Mouse (Mus musculus): ENCODE results near the gene Hivep2. TPM values are rescaled to one million over a fixed set of nuclear protein-coding genes. Genes with fewer than 3 reads are reported as not detected.

Hivep2 gene
- polyA plus RNA-seq, 1 experiment from 2014 or later, result 0.32 TPM

DNA sequence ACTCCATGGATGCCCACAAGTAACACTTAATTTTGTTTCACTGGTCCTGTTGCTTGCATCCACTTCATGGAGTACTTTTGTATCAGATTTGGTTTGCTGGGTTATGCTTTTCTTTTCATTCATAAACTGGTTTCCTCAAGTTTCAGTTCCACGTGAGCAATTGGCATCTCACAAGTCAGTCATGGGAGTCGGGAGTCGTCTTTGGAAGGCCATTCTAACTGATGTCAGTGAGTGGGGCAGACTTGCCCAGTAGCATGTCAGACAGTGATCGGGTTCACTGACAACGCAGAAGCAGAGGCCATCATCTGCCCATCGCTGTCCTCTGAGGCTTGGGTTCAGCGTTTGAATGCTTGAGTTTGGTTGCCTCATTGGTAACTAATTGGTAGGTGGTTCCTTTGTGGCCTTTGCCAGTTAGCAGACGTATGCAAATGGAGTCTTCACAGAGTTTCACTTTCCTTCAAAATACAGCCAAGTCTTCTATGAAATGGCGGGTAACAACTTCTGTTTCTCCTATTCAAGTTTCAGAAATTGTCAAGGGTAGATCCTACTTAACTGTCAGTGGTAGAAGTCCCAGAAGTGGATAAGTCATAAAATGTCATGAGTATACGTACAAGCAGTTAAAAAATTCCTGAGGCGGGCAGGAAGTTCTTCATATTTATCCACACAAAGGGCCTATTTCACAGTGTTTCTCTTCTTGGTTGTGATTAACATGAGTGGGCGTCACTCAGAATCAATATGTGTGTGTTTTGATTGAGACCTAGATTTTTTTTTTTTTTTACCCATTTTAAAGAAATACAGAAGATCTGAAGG lies 76.9 kb downstream of the Hivep2 start:
- ATAC-seq (ENCODE audit: insufficient read depth), result no peak
- no peaks in the 10 kb centered on the region for H3K9me3 ChIP-seq (replicated peaks)
- no peaks in the 10 kb centered on the region for H3K27me3 ChIP-seq
- no peaks in the 10 kb centered on the region for H3K4me1 ChIP-seq (replicated peaks)
- H3K4me3 ChIP-seq (replicated peaks), result no peak overlapping the region
- H3K36me3 ChIP-seq (replicated peaks), result no peaks in the 10 kb centered on the region
- H3K4me2 ChIP-seq, result no peak overlapping the region
- H3K27ac ChIP-seq (replicated peaks), result no peak overlapping the region
- 62% methylated on average over 12 of the region's 12 CpGs for WGBS (ENCODE audit: insufficient replicate concordance)
- no peak overlapping the region for H3K9ac ChIP-seq

DNA sequence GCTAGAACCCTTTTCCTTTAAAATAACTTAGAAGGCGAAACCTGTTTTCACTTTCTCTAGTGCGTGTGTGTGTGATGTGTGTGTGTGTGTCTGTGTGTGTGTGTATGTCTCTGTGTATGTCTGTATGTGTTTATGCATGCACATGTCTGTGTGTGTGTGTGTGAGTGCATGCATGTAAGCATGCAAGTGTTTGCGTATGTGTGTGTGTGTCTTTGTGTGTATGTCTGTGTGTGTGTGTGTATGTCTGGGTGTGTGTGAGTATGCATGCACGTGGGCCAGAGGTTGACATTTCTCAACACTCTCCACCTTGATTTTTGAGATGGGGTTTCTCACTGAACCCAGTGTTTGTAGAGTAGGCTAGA lies 77.5 kb downstream of the Hivep2 start:
- H3K9me3 ChIP-seq (replicated peaks), result no peaks in the 10 kb centered on the region
- no peak overlapping the region for H3K27ac ChIP-seq (replicated peaks)
- 66% methylated on average over 4 of the region's 4 CpGs for WGBS (ENCODE audit: insufficient replicate concordance)
- H3K4me1 ChIP-seq (replicated peaks), result no peaks in the 10 kb centered on the region
- ATAC-seq (ENCODE audit: insufficient read depth), result no peak
- no peaks in the 10 kb centered on the region for H3K27me3 ChIP-seq
- no peak overlapping the region for H3K4me3 ChIP-seq (replicated peaks)
- H3K4me2 ChIP-seq, result no peak overlapping the region
- no peaks in the 10 kb centered on the region for H3K36me3 ChIP-seq (replicated peaks)
- no peak overlapping the region for H3K9ac ChIP-seq

DNA sequence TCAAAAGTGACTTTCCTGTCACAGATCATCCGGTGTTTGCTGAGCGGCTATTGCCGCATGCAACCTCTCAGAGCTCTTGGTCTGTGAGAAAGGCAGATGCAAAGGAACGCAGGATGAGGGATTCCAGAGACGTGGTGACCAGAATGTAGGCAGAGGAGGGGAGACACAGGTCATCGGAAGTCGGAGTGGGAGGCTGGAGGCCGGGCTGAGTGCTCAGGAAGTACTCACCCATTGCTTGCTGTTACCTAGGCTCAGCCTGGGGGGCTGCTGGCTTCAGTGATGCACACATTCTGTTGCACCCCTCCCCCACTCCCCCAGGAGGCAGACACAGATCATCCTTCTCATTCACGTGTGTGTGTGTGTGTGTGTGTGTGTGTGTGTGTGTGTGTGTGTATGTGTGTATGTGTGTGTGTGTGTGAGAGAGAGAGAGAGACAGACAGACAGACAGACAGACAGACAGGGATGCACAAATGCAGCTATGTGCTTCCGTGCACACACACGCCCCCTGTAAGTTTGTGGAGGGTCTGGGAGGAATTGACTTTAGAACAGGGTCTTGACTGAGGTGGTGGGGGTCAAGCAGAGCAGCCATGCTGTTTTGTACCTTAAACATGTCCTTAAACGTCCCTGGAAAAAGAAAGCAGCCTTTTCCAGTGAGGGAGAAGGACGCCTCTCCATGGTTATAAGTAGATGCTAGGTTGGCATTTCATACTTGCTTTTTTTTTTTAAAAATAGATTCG lies 78.3 kb downstream of the Hivep2 start:
- Histone ChIP-seq H3K9ac (no peak overlapping the region), H3K4me3 (replicated peaks) (no peak overlapping the region), H3K27ac (replicated peaks) (no peak overlapping the region), H3K9me3 (replicated peaks) (no peaks in the 10 kb centered on the region), H3K27me3 (no peaks in the 10 kb centered on the region), H3K4me2 (no peak overlapping the region), H3K36me3 (replicated peaks) (no peaks in the 10 kb centered on the region), H3K4me1 (replicated peaks) (no peaks in the 10 kb centered on the region)
- ATAC-seq (ENCODE audit: insufficient read depth), result no peak
- WGBS (ENCODE audit: insufficient replicate concordance), result 47% methylated on average over 14 of the region's 14 CpGs

DNA sequence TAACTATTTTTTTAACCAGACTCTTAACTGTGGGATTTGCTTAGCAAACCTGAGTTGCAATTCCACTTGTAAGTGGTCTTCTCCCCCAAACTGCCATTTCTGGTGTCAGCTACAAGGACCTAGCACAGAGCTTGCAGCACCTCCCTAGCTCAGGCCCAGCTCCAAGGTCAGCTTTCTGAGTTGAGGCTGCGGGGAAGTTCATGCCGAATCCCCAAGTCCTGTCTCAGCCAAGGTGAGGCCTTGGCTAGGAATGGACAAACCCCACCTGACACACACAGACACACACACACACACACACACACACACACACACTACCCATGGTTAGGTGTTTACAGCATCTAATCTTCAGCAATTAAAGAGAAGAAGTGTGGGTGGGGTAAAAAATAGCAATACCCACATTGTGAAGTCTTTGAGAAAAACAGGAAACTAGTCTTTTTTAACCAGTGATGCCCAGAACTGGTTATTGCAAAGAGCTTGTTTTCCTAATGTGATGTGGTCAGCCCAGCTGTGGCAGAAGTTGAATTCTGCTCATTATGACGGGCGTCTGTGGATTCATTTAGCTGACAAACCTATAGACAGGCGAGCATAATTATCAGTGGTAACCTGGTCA lies 79.0 kb downstream of the Hivep2 start:
- Histone ChIP-seq H3K9ac (no peak overlapping the region), H3K4me1 (replicated peaks) (no peaks in the 10 kb centered on the region), H3K9me3 (replicated peaks) (no peaks in the 10 kb centered on the region), H3K27ac (replicated peaks) (no peak overlapping the region), H3K4me3 (replicated peaks) (no peak overlapping the region), H3K36me3 (replicated peaks) (no peaks in the 10 kb centered on the region), H3K27me3 (no peaks in the 10 kb centered on the region), H3K4me2 (no peak overlapping the region)
- WGBS (ENCODE audit: insufficient replicate concordance), result 45% methylated on average over 5 of the region's 5 CpGs
- no peak for ATAC-seq (ENCODE audit: insufficient read depth)

DNA sequence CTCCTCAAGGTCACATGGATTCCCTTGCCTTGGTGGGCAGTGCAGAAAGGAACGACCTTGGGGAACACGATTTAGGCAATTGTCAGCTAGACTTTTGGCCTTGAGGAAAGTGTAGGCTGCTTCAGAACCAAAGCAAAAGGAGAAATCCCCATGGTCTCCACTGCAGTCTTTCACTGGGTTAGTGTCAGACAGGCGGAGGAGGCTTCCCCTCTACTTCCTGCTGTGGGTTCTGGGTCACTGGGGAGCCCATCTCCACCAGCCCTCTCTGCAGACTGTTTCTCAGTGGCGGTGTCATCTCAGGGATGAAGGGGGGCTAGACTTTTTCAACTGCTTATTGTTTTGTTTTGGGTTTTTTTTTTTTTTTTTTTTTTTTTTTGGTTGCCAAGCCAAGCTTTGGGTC lies 79.9 kb downstream of the Hivep2 start:
- ATAC-seq (ENCODE audit: insufficient read depth), result no peak
- no peak overlapping the region for H3K4me2 ChIP-seq
- no peak overlapping the region for H3K9ac ChIP-seq
- H3K4me3 ChIP-seq (replicated peaks), result no peak overlapping the region
- no peak overlapping the region for H3K27ac ChIP-seq (replicated peaks)
- H3K27me3 ChIP-seq, result no peaks in the 10 kb centered on the region
- WGBS (ENCODE audit: insufficient replicate concordance), result 11% methylated on average over 4 of the region's 4 CpGs
- H3K36me3 ChIP-seq (replicated peaks), result no peaks in the 10 kb centered on the region
- no peaks in the 10 kb centered on the region for H3K9me3 ChIP-seq (replicated peaks)
- H3K4me1 ChIP-seq (replicated peaks), result no peaks in the 10 kb centered on the region

DNA sequence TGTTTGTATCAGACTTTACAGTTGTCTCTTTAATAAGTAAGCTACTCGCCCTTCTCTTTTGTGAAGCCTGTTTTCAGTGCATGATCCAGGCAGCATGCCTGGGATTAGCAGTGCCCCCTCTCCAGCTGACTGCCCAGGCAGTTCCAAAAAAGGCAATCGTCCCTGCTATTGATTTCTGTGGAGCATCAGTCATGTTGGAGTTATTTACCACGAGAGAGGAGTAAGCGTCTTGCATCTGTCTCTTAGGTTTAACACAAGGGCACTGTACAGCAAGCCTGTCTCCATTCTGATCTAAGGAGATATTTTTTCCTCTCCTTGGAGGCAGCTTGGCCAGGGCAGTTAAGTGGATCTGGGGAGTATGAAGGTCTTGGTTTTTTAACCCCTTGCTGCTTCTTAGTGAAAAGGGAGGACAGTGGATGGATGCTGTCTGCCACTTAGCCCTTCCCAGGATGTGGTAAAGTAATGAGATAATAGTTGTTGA lies 80.3 kb downstream of the Hivep2 start:
- H3K9me3 ChIP-seq (replicated peaks), result no peaks in the 10 kb centered on the region
- H3K36me3 ChIP-seq (replicated peaks), result no peaks in the 10 kb centered on the region
- no peak for ATAC-seq (ENCODE audit: insufficient read depth)
- H3K4me1 ChIP-seq (replicated peaks), result no peaks in the 10 kb centered on the region
- no peak overlapping the region for H3K4me3 ChIP-seq (replicated peaks)
- no peak overlapping the region for H3K27ac ChIP-seq (replicated peaks)
- H3K9ac ChIP-seq, result no peak overlapping the region
- no peak overlapping the region for H3K4me2 ChIP-seq
- WGBS (ENCODE audit: insufficient replicate concordance), result 21% methylated on average over 4 of the region's 4 CpGs
- H3K27me3 ChIP-seq, result no peaks in the 10 kb centered on the region

DNA sequence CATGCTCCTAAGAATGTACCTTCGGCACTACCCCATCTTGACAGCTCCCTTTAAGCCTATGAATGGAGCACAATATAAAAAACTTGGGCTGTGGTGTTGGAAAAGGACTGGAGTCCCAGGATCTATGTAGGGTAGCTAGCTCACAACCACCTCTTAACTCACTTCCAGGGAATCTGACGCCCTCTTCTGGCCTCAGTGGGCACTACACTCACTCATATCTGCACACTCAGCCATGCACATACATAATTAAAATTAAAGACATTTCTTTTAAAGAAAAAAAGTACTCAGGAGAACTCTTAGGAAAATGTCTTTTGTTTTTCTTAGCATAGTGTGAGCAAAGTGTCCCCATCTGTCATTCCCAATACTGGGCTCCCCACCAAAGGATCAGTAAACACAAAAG lies 81.1 kb downstream of the Hivep2 start:
- Histone ChIP-seq H3K9me3 (replicated peaks) (no peaks in the 10 kb centered on the region), H3K4me1 (replicated peaks) (no peaks in the 10 kb centered on the region), H3K27me3 (no peaks in the 10 kb centered on the region), H3K27ac (replicated peaks) (no peak overlapping the region), H3K4me2 (no peak overlapping the region), H3K4me3 (replicated peaks) (no peak overlapping the region), H3K36me3 (replicated peaks) (no peaks in the 10 kb centered on the region), H3K9ac (no peak overlapping the region)
- no peak for ATAC-seq (ENCODE audit: insufficient read depth)
- 38% methylated on average over 2 of the region's 2 CpGs for WGBS (ENCODE audit: insufficient replicate concordance)

DNA sequence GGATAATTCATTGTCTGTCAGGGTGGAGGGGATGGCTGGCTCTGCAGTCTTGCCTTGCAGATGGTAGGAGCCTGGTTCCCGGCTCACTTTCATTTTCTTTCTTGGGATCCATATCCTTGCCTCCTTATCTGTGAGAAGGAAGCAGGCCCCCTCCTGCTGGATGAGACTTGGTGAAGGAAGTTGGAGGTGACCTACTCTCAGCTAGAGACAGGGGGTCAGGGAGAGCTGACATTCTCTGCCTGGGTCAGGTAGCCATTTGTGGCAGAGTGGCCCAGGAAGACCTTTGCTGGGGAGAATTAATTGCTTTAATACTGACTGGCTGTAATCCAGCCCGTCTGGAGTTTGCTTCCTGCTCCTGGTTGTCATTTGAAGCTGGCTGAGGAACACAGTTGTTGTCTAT lies 81.8 kb downstream of the Hivep2 start:
- no peaks in the 10 kb centered on the region for H3K9me3 ChIP-seq (replicated peaks)
- no peaks in the 10 kb centered on the region for H3K4me1 ChIP-seq (replicated peaks)
- WGBS (ENCODE audit: insufficient replicate concordance), result 45% methylated on average over 2 of the region's 2 CpGs
- no peaks in the 10 kb centered on the region for H3K36me3 ChIP-seq (replicated peaks)
- no peak overlapping the region for H3K27ac ChIP-seq (replicated peaks)
- H3K27me3 ChIP-seq, result no peaks in the 10 kb centered on the region
- ATAC-seq (ENCODE audit: insufficient read depth), result no peak
- H3K9ac ChIP-seq, result no peak overlapping the region
- H3K4me2 ChIP-seq, result no peak overlapping the region
- no peak overlapping the region for H3K4me3 ChIP-seq (replicated peaks)

DNA sequence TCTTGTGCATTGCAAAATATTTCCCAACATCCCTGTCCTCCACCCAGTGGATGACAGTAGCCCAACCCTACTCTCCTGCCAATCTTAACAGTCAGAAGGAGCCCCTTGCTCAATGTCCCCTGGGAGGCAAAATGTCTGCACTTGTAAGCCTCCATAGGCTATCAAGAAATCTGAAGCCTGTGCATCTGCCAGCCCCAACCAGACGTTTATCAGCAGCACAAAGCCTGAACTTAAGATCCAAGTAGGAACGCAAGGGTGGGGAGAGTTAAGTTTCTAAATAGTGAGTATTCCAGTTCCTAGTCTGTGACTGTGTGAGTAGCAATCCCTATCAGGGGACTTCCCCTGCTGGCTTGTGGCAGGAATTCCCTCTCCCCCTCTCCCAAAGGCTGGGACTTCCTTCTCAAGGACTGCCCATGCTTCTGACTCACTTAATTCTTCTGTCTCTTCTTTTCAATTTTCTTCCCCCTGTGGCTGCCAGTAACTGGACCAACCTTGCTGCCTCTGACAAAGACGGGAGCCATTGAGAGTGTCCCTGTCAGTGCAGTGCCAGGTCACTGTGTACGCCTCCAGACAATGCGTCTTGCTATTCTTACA lies 82.5 kb downstream of the Hivep2 start:
- no peaks in the 10 kb centered on the region for H3K27me3 ChIP-seq
- no peak overlapping the region for H3K4me3 ChIP-seq (replicated peaks)
- H3K4me2 ChIP-seq, result no peak overlapping the region
- H3K4me1 ChIP-seq (replicated peaks), result no peaks in the 10 kb centered on the region
- no peak overlapping the region for H3K27ac ChIP-seq (replicated peaks)
- no peak overlapping the region for H3K9ac ChIP-seq
- H3K36me3 ChIP-seq (replicated peaks), result no peaks in the 10 kb centered on the region
- 47% methylated on average over 5 of the region's 5 CpGs for WGBS (ENCODE audit: insufficient replicate concordance)
- no peak for ATAC-seq (ENCODE audit: insufficient read depth)
- no peaks in the 10 kb centered on the region for H3K9me3 ChIP-seq (replicated peaks)

DNA sequence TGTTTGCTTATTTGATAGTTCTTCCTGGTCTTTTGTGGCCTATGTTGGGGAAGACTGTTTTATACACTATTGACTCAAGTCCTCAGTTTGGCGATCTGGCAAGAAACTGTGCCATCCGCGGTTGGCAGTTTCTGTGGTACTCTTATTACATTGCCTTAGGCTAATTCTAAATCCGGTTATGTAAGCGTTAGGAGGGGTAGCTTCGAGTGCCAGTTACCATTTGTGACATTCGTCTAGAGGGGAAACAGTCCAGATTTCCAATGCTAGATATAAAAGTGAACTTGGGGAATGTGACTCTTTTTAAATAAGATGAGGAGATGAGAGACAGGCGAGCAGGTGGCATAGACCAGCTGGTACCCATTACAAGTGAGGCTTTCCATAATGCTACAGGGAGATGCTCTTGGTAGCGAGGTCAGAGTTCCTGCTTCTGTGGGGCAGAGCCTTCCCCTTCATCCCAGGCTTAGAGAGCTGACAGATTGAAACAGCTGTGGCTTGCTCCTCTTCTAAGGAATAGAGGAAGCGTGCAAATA lies 83.1 kb downstream of the Hivep2 start:
- WGBS (ENCODE audit: insufficient replicate concordance), result 67% methylated on average over 10 of the region's 10 CpGs
- H3K27ac ChIP-seq (replicated peaks), result no peak overlapping the region
- H3K36me3 ChIP-seq (replicated peaks), result no peaks in the 10 kb centered on the region
- no peaks in the 10 kb centered on the region for H3K27me3 ChIP-seq
- ATAC-seq (ENCODE audit: insufficient read depth), result no peak
- H3K4me3 ChIP-seq (replicated peaks), result no peak overlapping the region
- no peaks in the 10 kb centered on the region for H3K4me1 ChIP-seq (replicated peaks)
- H3K9ac ChIP-seq, result no peak overlapping the region
- H3K4me2 ChIP-seq, result no peak overlapping the region
- H3K9me3 ChIP-seq (replicated peaks), result no peaks in the 10 kb centered on the region

DNA sequence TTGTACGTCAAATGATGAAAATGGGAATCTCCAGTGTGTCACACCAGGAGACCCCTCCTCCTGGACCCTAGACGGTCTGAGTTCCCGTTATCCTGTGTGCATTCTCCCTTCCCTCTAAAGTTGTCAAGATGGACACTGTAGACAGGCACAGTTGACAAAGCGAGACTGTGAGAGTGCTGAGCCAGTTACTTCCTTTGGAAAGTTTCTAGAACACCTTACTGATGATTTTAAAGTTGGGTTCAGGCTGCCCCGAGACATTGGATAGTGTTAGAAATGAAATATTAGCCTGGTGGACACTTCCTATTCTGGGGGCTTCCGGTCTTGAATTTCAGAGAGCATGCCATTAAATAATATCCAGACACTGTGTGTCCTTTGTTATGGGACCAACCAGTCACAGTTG lies 83.8 kb downstream of the Hivep2 start:
- Histone ChIP-seq H3K4me3 (replicated peaks) (no peak overlapping the region), H3K27ac (replicated peaks) (no peak overlapping the region), H3K4me2 (no peak overlapping the region), H3K27me3 (no peaks in the 10 kb centered on the region), H3K4me1 (replicated peaks) (no peaks in the 10 kb centered on the region), H3K36me3 (replicated peaks) (no peaks in the 10 kb centered on the region), H3K9me3 (replicated peaks) (no peaks in the 10 kb centered on the region), H3K9ac (no peak overlapping the region)
- 66% methylated on average over 6 of the region's 6 CpGs for WGBS (ENCODE audit: insufficient replicate concordance)
- ATAC-seq (ENCODE audit: insufficient read depth), result no peak

Measured in liver, embryonic 15.5 days (tissue).